Mouse (Mus musculus) midbrain, embryonic 12.5 days (tissue): Measurements from ENCODE around the gene Serpina3m. TPM values are rescaled to one million over a fixed set of nuclear protein-coding genes. Genes with fewer than 3 reads are reported as not detected.
"Not testable (repeated sequence)": the region's sequence is repeated elsewhere in the genome, so short reads cannot be mapped to it uniquely, and the experiment has no call there.

Experiments used
- ATAC-seq: fragments of 200-750 bp; cut with Nextera tagmentation; 2 replicates; pipeline ENCODE4 v1.8.0; 2017; ENCODE audit warnings: low read depth, moderate TSS enrichment, moderate library complexity; ENCODE audit not compliant: low FRiP score
- H3K27ac ChIP-seq: fragments of 300-500 bp; sonication (generic); replicated peaks from 2 replicates; pipeline ENCODE4 v1.5.1; 2016; ENCODE audit warnings: mild to moderate bottlenecking
- H3K27me3 ChIP-seq: fragments of 300-500 bp; sonication (generic); 2 replicates; pipeline ENCODE4 v1.6.1; 2016; ENCODE audit warnings: mild to moderate bottlenecking
- H3K36me3 ChIP-seq: fragments of 300-500 bp; sonication (generic); 2 replicates; pipeline ENCODE4 v1.6.1; 2016
- H3K4me1 ChIP-seq: fragments of 300-500 bp; sonication (generic); 2 replicates; pipeline ENCODE4 v1.6.1; 2016
- H3K4me2 ChIP-seq: fragments of 300-500 bp; sonication (generic); replicated peaks from 2 replicates; pipeline ENCODE4 v1.6.1; 2016; ENCODE audit warnings: mild to moderate bottlenecking, moderate library complexity
- H3K4me3 ChIP-seq: fragments of 300-500 bp; sonication (generic); 2 replicates; pipeline ENCODE4 v1.5.1; 2016; ENCODE audit warnings: mild to moderate bottlenecking
- H3K9ac ChIP-seq: fragments of 300-500 bp; sonication (generic); replicated peaks from 2 replicates; pipeline ENCODE4 v1.6.1; 2016; ENCODE audit warnings: mild to moderate bottlenecking, moderate library complexity
- H3K9me3 ChIP-seq: fragments of 300-500 bp; sonication (generic); 2 replicates; pipeline ENCODE4 v1.6.1; 2016; ENCODE audit warnings: mild to moderate bottlenecking
- WGBS: fragments of 180-500 bp; shearing (Covaris S2); methylation state at CpG from one replicate; pipeline ENCODE4 v1.1.7; 2016; 5-methylcytosine and 5-hydroxymethylcytosine counted together
- polyA plus RNA-seq: library from polyadenylated mRNA; unstranded; fragments of >200 nt; fragmentation: Nextera tagmentation; extraction: Ambion mirVana; gene quantifications from 2 replicates; pipeline ENCODE4 v1.2.1, GENCODE M21; 2016

Serpina3m gene
- polyA plus RNA-seq, result not detected in 2 replicates

GRCm38 (mm10) chr12:104338226-104338625, at the start of gene Serpina3m, which contains the start of gene Serpina3k:
Gene Serpina3m, plus strand, starts transcription at chr12:104338486.
Gene Serpina3k, plus strand, starts transcription at chr12:104338486.
- H3K27ac ChIP-seq, H3K4me3 ChIP-seq, H3K4me2 ChIP-seq, H3K27me3 ChIP-seq, H3K9me3 ChIP-seq, H3K9ac ChIP-seq, H3K4me1 ChIP-seq, ATAC-seq, H3K36me3 ChIP-seq: not testable (repeated sequence)
- 80% methylated on average over 3 of the region's 3 CpGs for WGBS

- Histone ChIP-seq H3K27ac (no peak overlapping the region), H3K9ac (no peak overlapping the region), H3K36me3 (no peaks in the 10 kb centered on the region), H3K4me1 (no peaks in the 10 kb centered on the region), H3K9me3 (no peaks in the 10 kb centered on the region), H3K4me3 (no peak overlapping the region), H3K4me2 (no peak overlapping the region), H3K27me3 (no peaks in the 10 kb centered on the region)
- no peak for ATAC-seq
- WGBS, result 63% methylated on average over 4 of the region's 4 CpGs
These were observed 48.4 kb upstream of the Serpina3m start for GRCm38 (mm10) chr12:104289872-104290271.

GRCm38 (mm10) chr12:104293963-104294362, 44.3 kb upstream of the Serpina3m start:
- no peak overlapping the region for H3K4me3 ChIP-seq
- no peaks in the 10 kb centered on the region for H3K4me1 ChIP-seq
- ATAC-seq, result no peak
- H3K27ac ChIP-seq, result no peak overlapping the region
- no peak overlapping the region for H3K4me2 ChIP-seq
- no peaks in the 10 kb centered on the region for H3K27me3 ChIP-seq
- H3K36me3 ChIP-seq, result no peaks in the 10 kb centered on the region
- H3K9ac ChIP-seq, result no peak overlapping the region
- 96% methylated on average over 2 of the region's 2 CpGs for WGBS
- H3K9me3 ChIP-seq, result no peaks in the 10 kb centered on the region

GRCm38 (mm10) chr12:104298049-104298448, 40.2 kb upstream of the Serpina3m start:
- Histone ChIP-seq H3K27me3 (no peaks in the 10 kb centered on the region), H3K4me1 (no peaks in the 10 kb centered on the region), H3K9ac (no peak overlapping the region), H3K36me3 (no peaks in the 10 kb centered on the region), H3K27ac (no peak overlapping the region), H3K4me3 (no peak overlapping the region), H3K4me2 (no peak overlapping the region), H3K9me3 (no peaks in the 10 kb centered on the region)
- no peak for ATAC-seq
- 90% methylated on average over 2 of the region's 2 CpGs for WGBS

DNA sequence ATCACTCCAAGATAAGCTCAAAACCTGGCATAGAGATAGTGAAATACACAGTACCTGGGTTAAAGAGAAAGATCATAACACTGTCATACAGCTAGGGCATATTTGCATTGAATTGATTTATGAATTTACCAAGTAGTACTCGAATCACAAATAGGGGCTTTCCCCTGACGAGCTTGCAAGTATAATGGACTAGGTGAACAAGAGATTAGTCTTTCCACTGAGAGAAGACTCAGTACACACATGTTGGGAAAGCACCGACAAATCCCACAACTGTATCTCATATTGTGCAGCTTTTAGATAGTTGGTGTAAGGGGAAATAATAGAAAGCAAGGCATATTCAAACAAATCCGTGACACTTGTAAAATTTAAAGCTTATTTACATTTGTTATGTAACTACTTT, 32.3 kb upstream of the Serpina3m start:
- Histone ChIP-seq H3K4me2 (no peak overlapping the region), H3K27me3 (no peaks in the 10 kb centered on the region), H3K4me3 (no peak overlapping the region), H3K9ac (no peak overlapping the region), H3K27ac (no peak overlapping the region), H3K4me1 (no peaks in the 10 kb centered on the region), H3K36me3 (no peaks in the 10 kb centered on the region), H3K9me3 (0 out of 2 replicates have a peak, but pooled peaks cover 3% of the 10 kb centered on the region)
- 87% methylated on average over 4 of the region's 4 CpGs for WGBS
- ATAC-seq, result no peak

DNA sequence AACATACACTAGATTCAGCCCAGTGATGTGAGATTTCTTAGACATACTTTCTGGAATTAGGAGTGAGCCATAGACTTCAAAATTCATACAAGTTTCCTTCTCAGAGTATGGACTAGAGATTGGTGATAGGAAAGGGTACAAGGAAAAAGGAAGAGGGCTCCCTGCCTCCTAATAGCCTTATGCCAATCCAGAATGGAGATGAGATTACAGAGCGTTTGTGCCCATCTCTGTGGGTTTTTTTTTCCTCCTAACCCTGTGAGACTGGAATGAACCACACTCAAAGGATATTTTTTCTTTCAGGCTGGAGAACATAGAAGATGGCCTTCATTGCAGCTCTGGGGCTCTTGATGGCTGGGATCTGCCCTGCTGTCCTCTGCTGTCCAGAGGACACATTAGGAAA, 24.0 kb upstream of the Serpina3m start, which contains the start of gene Serpina3j:
TSS of gene Serpina3j (plus strand) at position 301 of the 400 bp plus-strand sequence.
- 88% methylated on average over 1 of the region's 1 CpGs for WGBS
- 0 out of 2 replicates have a peak, but pooled peaks cover 3% of the 10 kb centered on the region for H3K9me3 ChIP-seq
- H3K9ac ChIP-seq, result no peak within 1 kb of the TSS
- H3K4me3 ChIP-seq, result no peak within 1 kb of the TSS
- no peaks in the 10 kb centered on the region for H3K36me3 ChIP-seq
- no peak for ATAC-seq
- H3K4me2 ChIP-seq, result no peak within 1 kb of the TSS
- H3K27ac ChIP-seq, result no peak within 1 kb of the TSS
- H3K4me1 ChIP-seq, result no peaks in the 10 kb centered on the region
- H3K27me3 ChIP-seq, result no peaks in the 10 kb centered on the region

GRCm38 (mm10) chr12:104322454-104322853, 15.8 kb upstream of the Serpina3m start:
- Histone ChIP-seq H3K9ac (no peak overlapping the region), H3K27ac (no peak overlapping the region), H3K4me1 (no peaks in the 10 kb centered on the region), H3K36me3 (no peaks in the 10 kb centered on the region), H3K4me3 (no peak overlapping the region), H3K9me3 (no peaks in the 10 kb centered on the region), H3K4me2 (no peak overlapping the region), H3K27me3 (no peaks in the 10 kb centered on the region)
- WGBS, result 87% methylated on average over 1 of the region's 1 CpGs
- ATAC-seq, result no peak

GRCm38 (mm10) chr12:104331701-104332100, 6.6 kb upstream of the Serpina3m start:
- H3K27me3 ChIP-seq, result no peaks in the 10 kb centered on the region
- H3K4me1 ChIP-seq, result no peaks in the 10 kb centered on the region

GRCm38 (mm10) chr12:104336873-104337272, 1.4 kb upstream of the Serpina3m start:
- H3K4me3 ChIP-seq, result not testable (repeated sequence)

More at GRCm38 (mm10) chr12:104331701-104332100, 6.6 kb upstream of the Serpina3m start:
- H3K9me3 ChIP-seq, result no peaks in the 10 kb centered on the region
- no peak overlapping the region for H3K4me3 ChIP-seq
- H3K9ac ChIP-seq, result no peak overlapping the region
- H3K36me3 ChIP-seq, result no peaks in the 10 kb centered on the region
- ATAC-seq, result no peak
- 38% methylated on average over 1 of the region's 1 CpGs for WGBS
- no peak overlapping the region for H3K27ac ChIP-seq
- H3K4me2 ChIP-seq, result no peak overlapping the region

DNA sequence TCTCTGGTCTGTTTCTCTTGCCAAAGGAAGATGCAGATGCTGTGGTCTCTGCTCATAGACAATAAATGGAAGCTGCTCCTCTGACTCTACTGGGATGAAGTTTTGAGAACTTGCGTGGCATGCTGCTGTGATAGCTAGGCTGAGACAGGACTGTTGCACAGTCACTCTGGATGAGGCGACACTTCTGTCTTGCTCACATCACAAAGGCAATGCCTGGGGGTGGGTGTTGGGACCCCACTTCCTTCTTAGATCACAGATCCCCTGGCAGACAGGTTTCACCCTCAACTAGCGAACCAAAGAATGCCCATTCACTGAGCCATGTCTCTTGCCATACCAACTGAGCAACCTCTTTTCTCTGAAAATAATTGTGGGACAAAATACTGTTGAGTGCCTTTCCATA, 419 bp downstream of the Serpina3m start:
- ATAC-seq, result no peak
- Histone ChIP-seq H3K4me1 (no peaks in the 10 kb centered on the region), H3K4me3 (no peak overlapping the region), H3K27me3 (no peaks in the 10 kb centered on the region), H3K36me3 (no peaks in the 10 kb centered on the region), H3K4me2 (no peak overlapping the region), H3K27ac (no peak overlapping the region), H3K9me3 (no peaks in the 10 kb centered on the region), H3K9ac (no peak overlapping the region)
- 88% methylated on average over 3 of the region's 3 CpGs for whole genome bisulfite sequencing

More at GRCm38 (mm10) chr12:104336873-104337272, 1.4 kb upstream of the Serpina3m start:
- H3K9me3 ChIP-seq, H3K27me3 ChIP-seq, H3K9ac ChIP-seq, H3K27ac ChIP-seq, ATAC-seq, H3K4me1 ChIP-seq, H3K4me2 ChIP-seq, H3K36me3 ChIP-seq: not testable (repeated sequence)

- H3K27ac ChIP-seq, H3K36me3 ChIP-seq, H3K27me3 ChIP-seq, H3K9ac ChIP-seq, ATAC-seq, H3K4me1 ChIP-seq, H3K4me2 ChIP-seq, H3K9me3 ChIP-seq, H3K4me3 ChIP-seq: not testable (repeated sequence)
These were observed 4.2 kb downstream of the Serpina3m start for GRCm38 (mm10) chr12:104342489-104342888.

DNA sequence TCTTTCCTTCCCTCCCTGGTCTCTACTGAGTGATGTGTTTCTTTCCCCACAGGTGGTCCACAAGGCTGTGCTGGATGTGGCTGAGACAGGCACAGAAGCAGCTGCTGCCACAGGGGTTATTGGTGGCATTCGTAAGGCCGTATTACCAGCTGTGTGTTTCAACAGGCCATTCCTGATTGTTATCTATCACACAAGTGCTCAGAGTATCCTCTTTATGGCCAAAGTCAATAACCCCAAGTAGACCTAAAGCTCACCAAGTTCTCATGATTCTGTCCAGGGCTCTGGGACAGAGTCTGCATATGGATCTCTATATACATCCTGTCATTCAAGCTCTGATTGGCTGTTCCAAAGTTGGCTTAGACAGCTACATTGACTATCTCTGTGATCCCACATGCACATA, 6.9 kb downstream of the Serpina3m start:
- Histone ChIP-seq H3K9ac (no peak overlapping the region), H3K4me1 (no peaks in the 10 kb centered on the region), H3K27ac (no peak overlapping the region), H3K4me2 (no peak overlapping the region), H3K27me3 (no peaks in the 10 kb centered on the region), H3K36me3 (no peaks in the 10 kb centered on the region), H3K9me3 (no peaks in the 10 kb centered on the region), H3K4me3 (no peak overlapping the region)
- 100% methylated on average over 2 of the region's 2 CpGs for WGBS
- no peak for ATAC-seq

DNA sequence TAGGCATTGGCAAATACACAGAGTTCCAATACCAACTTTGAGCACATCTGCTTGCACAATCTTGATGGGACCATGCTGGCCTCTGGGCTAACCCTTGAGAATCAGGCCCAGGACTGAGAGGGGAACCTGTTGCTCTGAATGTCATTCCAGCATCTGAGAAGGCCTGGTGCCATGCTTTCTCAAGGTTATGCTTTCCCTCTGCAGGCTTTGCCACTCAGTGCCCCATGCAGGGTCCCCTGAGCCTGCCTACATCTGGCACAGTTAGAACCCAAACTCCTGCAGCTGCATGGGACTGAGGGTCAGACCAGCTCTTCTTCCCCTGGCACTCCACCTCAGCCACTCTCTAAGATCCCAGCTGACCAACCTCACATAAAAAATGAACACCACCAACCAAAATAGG, 7.4 kb downstream of the Serpina3m start:
- no peaks in the 10 kb centered on the region for H3K4me1 ChIP-seq

More for the DNA sequence above, 7.4 kb downstream of the Serpina3m start:
- Histone ChIP-seq H3K36me3 (no peaks in the 10 kb centered on the region), H3K9ac (no peak overlapping the region), H3K4me2 (no peak overlapping the region), H3K9me3 (no peaks in the 10 kb centered on the region), H3K4me3 (no peak overlapping the region), H3K27me3 (no peaks in the 10 kb centered on the region), H3K27ac (no peak overlapping the region)
- no peak for ATAC-seq
